Mouse (Mus musculus): ENCODE measurements around the gene Eya4.

Gene Eya4

GRCm38 (mm10) chr10:23350011-23350911, at the start of gene Eya4:
TSS of gene Eya4 (minus strand) at chr10:23350786.
- H3K27me3 ChIP-seq (ENCODE audit: control insufficient read depth, insufficient read depth, low read length, poor library complexity, severe bottlenecking) = peaks cover 1% of the 10 kb centered on the region; the same call in 1 of the 2 replicates
- no peak for DNase-seq (ENCODE audit: low read depth, low spot score)
- no peaks in the 10 kb centered on the region for H3K36me3 ChIP-seq (ENCODE audit: control insufficient read depth, insufficient read depth, low read length, poor library complexity, severe bottlenecking)

- Histone ChIP-seq H3K27me3 (ENCODE audit: control insufficient read depth, insufficient read depth, low read length, poor library complexity, severe bottlenecking) (no peaks in the 10 kb centered on the region), H3K36me3 (ENCODE audit: control insufficient read depth, insufficient read depth, low read length, poor library complexity, severe bottlenecking) (no peaks in the 10 kb centered on the region)
- no peak for DNase-seq (ENCODE audit: low read depth, low spot score)
Measured at GRCm38 (mm10) chr10:23395399-23395798, 44.8 kb upstream of the Eya4 start.

- H3K27me3 ChIP-seq (ENCODE audit: control insufficient read depth, insufficient read depth, low read length, poor library complexity, severe bottlenecking) = no peaks in the 10 kb centered on the region
- H3K36me3 ChIP-seq (ENCODE audit: control insufficient read depth, insufficient read depth, low read length, poor library complexity, severe bottlenecking) = no peaks in the 10 kb centered on the region
- DNase-seq (ENCODE audit: low read depth, low spot score) = no peak
Measured at GRCm38 (mm10) chr10:23394556-23395245, 44.1 kb upstream of the Eya4 start.

GRCm38 (mm10) chr10:23394152-23394551, 43.6 kb upstream of the Eya4 start:
- no peaks in the 10 kb centered on the region for H3K36me3 ChIP-seq (ENCODE audit: control insufficient read depth, insufficient read depth, low read length, poor library complexity, severe bottlenecking)
- no peaks in the 10 kb centered on the region for H3K27me3 ChIP-seq (ENCODE audit: control insufficient read depth, insufficient read depth, low read length, poor library complexity, severe bottlenecking)
- DNase-seq (ENCODE audit: low read depth, low spot score) = no peak

GRCm38 (mm10) chr10:23363866-23364265, 13.3 kb upstream of the Eya4 start:
- no peaks in the 10 kb centered on the region for H3K27me3 ChIP-seq (ENCODE audit: control insufficient read depth, insufficient read depth, low read length, poor library complexity, severe bottlenecking)
- DNase-seq (ENCODE audit: low read depth, low spot score) = no peak

GRCm38 (mm10) chr10:23349392-23350010, 1.1 kb downstream of the Eya4 start:
- no peaks in the 10 kb centered on the region for H3K36me3 ChIP-seq (ENCODE audit: control insufficient read depth, insufficient read depth, low read length, poor library complexity, severe bottlenecking)
- peaks cover 1% of the 10 kb centered on the region; the same call in 1 of the 2 replicates for H3K27me3 ChIP-seq (ENCODE audit: control insufficient read depth, insufficient read depth, low read length, poor library complexity, severe bottlenecking)
- no peak for DNase-seq (ENCODE audit: low read depth, low spot score)

More at GRCm38 (mm10) chr10:23363866-23364265, 13.3 kb upstream of the Eya4 start:
- H3K36me3 ChIP-seq (ENCODE audit: control insufficient read depth, insufficient read depth, low read length, poor library complexity, severe bottlenecking) = no peaks in the 10 kb centered on the region

- H3K27me3 ChIP-seq (ENCODE audit: control insufficient read depth, insufficient read depth, low read length, poor library complexity, severe bottlenecking) = peaks cover 1% of the 10 kb centered on the region; the same call in 1 of the 2 replicates
- DNase-seq (ENCODE audit: low read depth, low spot score) = no peak
- no peaks in the 10 kb centered on the region for H3K36me3 ChIP-seq (ENCODE audit: control insufficient read depth, insufficient read depth, low read length, poor library complexity, severe bottlenecking)
Measured at GRCm38 (mm10) chr10:23348893-23349391, 1.6 kb downstream of the Eya4 start.

- no peaks in the 10 kb centered on the region for H3K36me3 ChIP-seq (ENCODE audit: control insufficient read depth, insufficient read depth, low read length, poor library complexity, severe bottlenecking)
- peaks cover 1% of the 10 kb centered on the region; the same call in 1 of the 2 replicates for H3K27me3 ChIP-seq (ENCODE audit: control insufficient read depth, insufficient read depth, low read length, poor library complexity, severe bottlenecking)
- DNase-seq (ENCODE audit: low read depth, low spot score) = no peak
Measured at GRCm38 (mm10) chr10:23348101-23348892, 2.3 kb downstream of the Eya4 start.

GRCm38 (mm10) chr10:23337250-23337649, 13.3 kb downstream of the Eya4 start:
- DNase-seq (ENCODE audit: low read depth, low spot score) = no peak
- Histone ChIP-seq H3K27me3 (ENCODE audit: control insufficient read depth, insufficient read depth, low read length, poor library complexity, severe bottlenecking) (no peaks in the 10 kb centered on the region), H3K36me3 (ENCODE audit: control insufficient read depth, insufficient read depth, low read length, poor library complexity, severe bottlenecking) (no peaks in the 10 kb centered on the region)

GRCm38 (mm10) chr10:23332768-23333167, 17.8 kb downstream of the Eya4 start:
- H3K36me3 ChIP-seq (ENCODE audit: control insufficient read depth, insufficient read depth, low read length, poor library complexity, severe bottlenecking) = no peaks in the 10 kb centered on the region
- no peak for DNase-seq (ENCODE audit: low read depth, low spot score)
- H3K27me3 ChIP-seq (ENCODE audit: control insufficient read depth, insufficient read depth, low read length, poor library complexity, severe bottlenecking) = no peaks in the 10 kb centered on the region

- Histone ChIP-seq H3K36me3 (ENCODE audit: control insufficient read depth, insufficient read depth, low read length, poor library complexity, severe bottlenecking) (no peaks in the 10 kb centered on the region), H3K27me3 (ENCODE audit: control insufficient read depth, insufficient read depth, low read length, poor library complexity, severe bottlenecking) (no peaks in the 10 kb centered on the region)
- DNase-seq (ENCODE audit: low read depth, low spot score) = no peak
Measured at GRCm38 (mm10) chr10:23327651-23328050, 22.9 kb downstream of the Eya4 start.

- no peaks in the 10 kb centered on the region for H3K36me3 ChIP-seq (ENCODE audit: control insufficient read depth, insufficient read depth, low read length, poor library complexity, severe bottlenecking)
- DNase-seq (ENCODE audit: low read depth, low spot score) = no peak
- no peaks in the 10 kb centered on the region for H3K27me3 ChIP-seq (ENCODE audit: control insufficient read depth, insufficient read depth, low read length, poor library complexity, severe bottlenecking)
Measured at GRCm38 (mm10) chr10:23322275-23322674, 28.3 kb downstream of the Eya4 start.

- H3K36me3 ChIP-seq (ENCODE audit: control insufficient read depth, insufficient read depth, low read length, poor library complexity, severe bottlenecking) = no peaks in the 10 kb centered on the region
- H3K27me3 ChIP-seq (ENCODE audit: control insufficient read depth, insufficient read depth, low read length, poor library complexity, severe bottlenecking) = no peaks in the 10 kb centered on the region
- no peak for DNase-seq (ENCODE audit: low read depth, low spot score)
Measured at GRCm38 (mm10) chr10:23295616-23296015, 55.0 kb downstream of the Eya4 start.

- no peak for DNase-seq (ENCODE audit: low read depth, low spot score)
- no peaks in the 10 kb centered on the region for H3K27me3 ChIP-seq (ENCODE audit: control insufficient read depth, insufficient read depth, low read length, poor library complexity, severe bottlenecking)
- no peaks in the 10 kb centered on the region for H3K36me3 ChIP-seq (ENCODE audit: control insufficient read depth, insufficient read depth, low read length, poor library complexity, severe bottlenecking)
Measured at GRCm38 (mm10) chr10:23292495-23292894, 58.1 kb downstream of the Eya4 start.
